Mouse (Mus musculus) gonadal fat pad, adult 2 months (tissue): ENCODE results near the gene Gm49450. TPM values are rescaled to one million over a fixed set of nuclear protein-coding genes. Genes with fewer than 3 reads are reported as not detected.
"Not testable (repeated sequence)": the region's sequence is repeated elsewhere in the genome, so short reads cannot be mapped to it uniquely, and the experiment has no call there.

Experiments used
- DNase-seq: peaks from one replicate; pipeline ENCODE4 v3.0.0-alpha.2; 2012; ENCODE audit warnings: low read depth
- polyA plus RNA-seq: library from polyadenylated mRNA; depleted of rRNA; stranded (reverse); fragments of >200 nt; gene quantifications from 2 replicates; pipeline ENCODE4 v1.2.3, GENCODE M21; 2012

Gene Gm49450
- polyA plus RNA-seq, 1 experiment, result 151 TPM

DNA sequence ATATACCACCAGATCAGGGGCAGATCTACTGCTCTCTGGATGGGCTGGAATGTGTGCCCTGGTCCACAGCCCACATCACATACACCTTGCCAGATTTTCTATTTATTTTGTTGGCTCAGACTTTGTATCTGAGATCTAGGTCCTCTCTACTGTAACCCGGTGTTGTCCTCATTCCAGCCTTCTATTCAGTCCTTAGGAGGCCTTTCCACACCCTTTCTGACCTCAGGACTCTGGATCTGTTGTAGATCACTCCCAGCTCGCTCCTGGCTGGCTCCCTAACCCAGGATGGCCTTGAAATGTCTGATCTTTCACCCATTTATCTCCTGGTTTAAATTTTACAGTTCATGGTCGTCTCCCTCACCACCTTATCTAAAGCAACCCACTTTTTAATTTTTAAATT is 28.7 kb downstream of the Gm49450 start:
- DNase-seq, result no peak

DNA sequence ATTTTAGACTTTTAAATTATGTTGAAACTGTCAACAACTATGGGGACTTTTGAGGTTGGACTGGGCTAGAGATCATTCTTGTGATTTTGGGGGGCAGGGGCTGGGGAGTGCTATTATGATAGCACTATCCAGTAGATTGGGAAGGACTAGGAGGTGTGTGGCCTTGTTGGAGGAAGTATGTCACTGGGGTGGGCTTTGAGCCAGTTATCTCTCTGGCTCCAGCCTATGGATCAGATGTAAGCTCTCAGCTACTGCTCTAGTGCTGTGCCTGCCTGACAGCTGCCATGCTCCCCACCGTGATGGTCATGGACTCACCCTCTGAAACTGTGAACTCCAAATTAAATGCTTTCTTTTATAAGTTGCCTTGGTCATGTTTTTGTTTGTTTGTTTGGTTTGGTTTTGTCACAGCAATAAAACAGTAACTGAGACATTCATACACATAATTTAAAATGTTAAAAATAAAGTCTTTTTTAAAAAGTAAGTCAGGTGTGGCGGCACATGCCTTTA is 30.3 kb downstream of the Gm49450 start:
- DNase-seq, result no peak

DNA sequence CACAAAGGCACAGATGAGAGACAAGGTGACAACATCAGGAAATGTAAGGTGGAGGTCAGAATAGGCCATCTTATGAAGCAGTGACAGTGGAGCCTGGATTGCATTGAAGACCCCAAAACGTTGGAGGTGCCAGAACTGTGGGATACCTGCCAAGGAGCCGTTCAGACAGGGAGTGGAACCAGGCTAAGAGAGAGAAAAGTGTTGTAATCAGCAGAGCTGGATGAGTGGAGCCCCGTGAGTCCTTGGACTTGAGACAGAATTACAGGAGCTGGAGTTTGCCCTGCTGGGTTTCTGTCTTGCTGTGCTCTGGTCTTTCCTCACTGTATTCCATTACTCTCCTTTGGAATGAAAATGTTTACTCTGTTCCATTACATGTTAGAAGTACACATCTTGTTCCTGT is 30.8 kb downstream of the Gm49450 start:
- no peak for DNase-seq

DNA sequence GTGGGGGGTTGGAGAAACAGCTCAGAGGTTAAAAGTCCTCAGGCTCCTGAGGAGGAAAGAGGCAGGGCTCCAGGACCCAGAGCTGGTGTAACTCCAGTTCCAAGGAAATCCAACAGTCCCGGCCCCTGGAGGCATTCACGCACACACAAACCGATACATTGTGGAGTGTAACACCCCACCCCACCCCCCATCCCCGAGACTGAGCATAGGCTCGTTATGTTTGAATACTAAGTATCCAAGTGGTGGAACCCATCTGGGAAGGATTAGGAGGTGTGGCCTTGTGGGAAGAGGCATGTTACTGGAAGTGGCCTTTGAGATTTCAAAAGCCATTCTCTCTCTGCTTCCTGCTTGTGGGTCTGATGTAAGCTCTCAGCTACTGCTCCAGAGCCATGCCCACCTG is 31.8 kb downstream of the Gm49450 start:
- DNase-seq, result no peak

DNA sequence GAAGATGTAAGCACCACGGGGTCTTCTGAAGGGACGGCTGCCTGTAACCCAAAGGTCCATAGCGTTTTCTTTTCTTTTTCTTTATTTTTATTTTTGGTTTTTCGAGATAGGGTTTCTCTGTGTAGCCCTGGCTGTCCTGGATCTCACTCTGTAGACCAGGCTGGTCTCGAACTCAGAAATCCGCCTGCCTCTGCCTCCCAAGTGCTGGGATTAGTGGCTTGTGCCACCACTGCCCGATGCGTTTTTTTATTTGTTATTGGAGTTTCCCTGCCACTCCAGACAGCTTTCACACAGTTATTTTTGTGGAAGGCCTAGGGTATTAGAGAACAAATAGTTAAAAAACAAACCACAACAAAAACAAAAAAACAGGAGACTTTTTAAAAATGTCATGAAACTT is 34.9 kb downstream of the Gm49450 start:
- not testable (repeated sequence) for DNase-seq

DNA sequence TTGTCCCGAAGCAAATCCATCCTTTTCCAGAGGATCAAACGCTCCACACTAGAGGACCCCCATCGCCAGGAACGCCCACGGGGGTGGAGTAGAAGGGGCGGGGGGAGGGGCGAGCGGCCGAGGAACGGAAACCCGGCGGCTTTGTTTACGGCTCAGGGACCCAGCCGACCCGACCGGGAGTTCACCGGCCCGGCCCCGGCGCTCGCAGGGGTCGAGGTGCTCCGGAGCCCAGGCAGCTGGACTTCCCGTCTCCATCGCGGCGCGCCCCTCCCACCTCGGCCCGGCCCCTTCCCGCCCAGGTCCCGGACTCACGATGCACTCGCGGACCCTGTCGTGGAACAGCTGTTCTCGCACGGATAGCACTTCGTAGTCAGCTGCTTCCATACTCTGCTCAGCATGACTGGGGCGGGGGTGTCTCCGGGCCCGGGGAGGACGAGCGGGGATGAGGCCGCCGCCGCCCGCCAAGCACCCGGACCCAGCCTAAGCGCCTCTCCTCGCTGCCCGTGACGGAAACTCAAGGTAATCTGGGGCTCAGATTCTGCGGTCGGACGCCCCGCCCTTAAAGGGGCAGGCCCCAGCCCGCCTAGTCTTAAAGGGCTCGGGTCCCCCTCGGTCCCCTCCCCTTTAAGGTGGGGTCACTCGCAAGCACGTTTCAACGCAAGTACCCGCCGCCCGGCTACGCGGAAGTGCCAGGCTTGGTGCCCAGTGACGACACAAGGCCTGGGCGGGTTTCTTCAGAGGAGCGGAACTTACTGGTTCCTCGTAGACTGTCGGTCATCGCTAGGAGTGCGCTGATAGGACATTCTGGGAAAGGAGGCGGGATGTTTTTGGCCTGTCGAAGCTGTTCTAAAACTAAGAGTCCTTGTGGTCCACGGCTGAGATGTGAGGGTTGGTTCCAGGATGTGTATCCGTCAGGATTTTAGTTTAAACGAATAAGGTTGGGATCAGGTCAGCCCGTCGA is 35.5 kb downstream of the Gm49450 start, which contains the start of gene Lmbr1l:
Gene Lmbr1l (minus strand): TSS at position 694 of the 961 bp plus-strand sequence.
- peak; percentile 97 for DNase-seq

DNA sequence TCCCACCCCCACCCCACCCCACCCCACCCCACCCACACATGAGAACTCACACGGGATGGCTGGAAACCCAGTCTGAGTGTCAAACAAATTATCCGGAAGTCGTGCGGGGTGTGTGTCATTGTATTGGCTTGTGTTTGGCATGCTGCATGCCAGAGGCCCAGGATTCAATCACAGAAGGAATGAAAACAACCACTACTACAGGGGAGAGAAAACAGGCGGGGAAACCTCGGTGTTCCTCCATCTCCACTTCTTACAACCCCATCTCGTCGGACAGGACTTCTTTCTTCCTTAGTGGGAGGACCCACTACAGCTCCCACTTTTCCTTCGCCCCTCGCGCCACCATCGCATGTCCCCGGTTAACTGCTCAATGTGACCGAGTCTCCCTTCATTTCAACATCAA is 36.3 kb downstream of the Gm49450 start:
- no peak for DNase-seq

DNA sequence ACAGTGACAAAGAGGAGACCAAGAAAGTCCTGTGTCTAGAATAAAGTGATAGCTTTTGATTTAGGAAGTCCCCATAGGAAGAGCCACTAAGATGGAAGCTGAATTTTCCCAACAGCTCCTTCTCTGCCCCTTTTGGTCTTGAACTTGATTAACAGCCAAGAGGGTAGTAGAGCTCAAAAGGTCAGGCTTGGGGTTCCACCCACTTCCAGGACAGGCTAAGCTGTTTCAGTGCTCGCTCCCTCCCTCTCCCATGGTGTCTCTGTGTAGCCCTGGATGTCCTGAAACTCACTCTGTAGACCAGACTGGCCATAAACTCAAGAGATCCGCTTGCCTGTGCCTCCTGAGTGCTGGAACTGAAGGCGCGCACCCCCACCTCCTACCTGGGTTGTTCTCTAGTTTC is 37.3 kb downstream of the Gm49450 start:
- no peak for DNase-seq

DNA sequence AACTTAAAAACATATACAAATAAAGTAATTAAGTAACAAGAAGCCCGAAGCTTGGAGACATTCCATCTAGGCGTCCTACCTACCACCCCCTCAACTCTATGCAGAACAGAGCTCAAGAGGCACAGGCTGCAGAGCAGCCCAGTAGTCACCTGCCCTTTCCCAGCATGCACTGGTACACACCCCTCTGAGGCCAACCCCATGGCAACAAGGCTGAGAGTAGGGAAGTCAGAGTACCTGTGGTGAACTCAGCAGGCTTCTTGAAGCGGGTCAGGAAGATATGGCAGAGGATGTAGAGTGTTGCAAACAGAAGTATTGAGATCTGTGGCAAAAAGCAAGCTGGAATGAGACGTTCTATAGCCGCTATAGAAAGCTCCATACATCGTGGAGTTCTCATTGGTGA is 38.4 kb downstream of the Gm49450 start:
- no peak for DNase-seq

DNA sequence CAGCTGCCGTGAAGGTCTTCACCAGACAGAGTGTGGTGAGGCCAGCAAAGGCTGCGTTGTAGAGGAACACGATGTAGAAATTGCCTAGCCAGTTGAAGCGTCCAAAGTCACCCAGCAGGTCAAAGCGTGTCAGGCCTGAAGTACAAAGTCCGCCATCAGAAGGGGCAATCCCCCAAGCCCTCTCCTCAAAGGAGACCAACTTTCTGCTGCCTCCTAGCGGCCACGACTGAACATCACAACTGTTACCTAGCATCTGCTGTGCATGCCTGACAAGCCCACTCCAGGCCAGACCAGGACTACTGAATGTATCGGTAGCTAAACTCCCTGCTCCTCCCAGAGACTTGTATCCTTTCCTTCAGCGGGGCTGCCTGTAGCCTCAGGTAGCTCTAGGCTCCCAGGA is 48.7 kb downstream of the Gm49450 start:
- no peak for DNase-seq

DNA sequence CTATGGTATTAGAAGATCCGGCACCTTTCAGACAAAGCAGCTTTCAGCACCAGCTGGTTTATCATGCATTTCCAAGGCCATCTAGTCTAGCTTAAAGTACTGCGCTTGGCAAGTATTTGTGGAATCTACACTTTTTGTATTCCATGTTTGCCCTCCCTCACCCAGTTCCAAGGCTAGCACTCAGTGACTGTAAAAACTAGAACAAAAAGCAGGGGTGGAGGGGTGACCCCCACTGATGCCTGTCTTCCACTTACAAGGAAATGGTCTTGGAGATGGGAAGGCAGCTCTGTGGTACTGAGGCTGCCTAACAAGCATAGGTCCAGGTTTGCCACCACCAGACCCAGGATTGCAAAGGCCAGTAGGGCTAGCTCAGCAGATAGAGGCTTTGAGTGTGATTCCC is 50.8 kb downstream of the Gm49450 start:
- DNase-seq, result no peak

DNA sequence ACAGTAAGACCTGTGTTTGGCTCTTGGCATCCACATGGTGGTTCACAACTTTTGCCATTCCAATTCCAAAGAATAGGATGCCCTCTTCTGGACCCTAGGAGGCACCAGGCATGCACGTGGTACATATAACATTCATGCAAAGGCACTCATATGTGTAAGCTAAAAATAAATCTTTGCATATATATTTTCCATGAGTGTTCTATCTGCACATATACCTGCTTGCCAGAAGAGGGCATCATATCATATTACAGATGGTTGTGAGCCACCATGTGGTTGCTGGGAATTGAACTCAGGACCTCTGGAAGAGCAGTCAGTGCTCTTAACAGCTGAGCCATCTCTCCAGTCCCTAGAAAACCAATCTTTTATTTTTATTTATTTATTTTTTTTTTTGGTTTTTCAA is 51.8 kb downstream of the Gm49450 start:
- no peak for DNase-seq

DNA sequence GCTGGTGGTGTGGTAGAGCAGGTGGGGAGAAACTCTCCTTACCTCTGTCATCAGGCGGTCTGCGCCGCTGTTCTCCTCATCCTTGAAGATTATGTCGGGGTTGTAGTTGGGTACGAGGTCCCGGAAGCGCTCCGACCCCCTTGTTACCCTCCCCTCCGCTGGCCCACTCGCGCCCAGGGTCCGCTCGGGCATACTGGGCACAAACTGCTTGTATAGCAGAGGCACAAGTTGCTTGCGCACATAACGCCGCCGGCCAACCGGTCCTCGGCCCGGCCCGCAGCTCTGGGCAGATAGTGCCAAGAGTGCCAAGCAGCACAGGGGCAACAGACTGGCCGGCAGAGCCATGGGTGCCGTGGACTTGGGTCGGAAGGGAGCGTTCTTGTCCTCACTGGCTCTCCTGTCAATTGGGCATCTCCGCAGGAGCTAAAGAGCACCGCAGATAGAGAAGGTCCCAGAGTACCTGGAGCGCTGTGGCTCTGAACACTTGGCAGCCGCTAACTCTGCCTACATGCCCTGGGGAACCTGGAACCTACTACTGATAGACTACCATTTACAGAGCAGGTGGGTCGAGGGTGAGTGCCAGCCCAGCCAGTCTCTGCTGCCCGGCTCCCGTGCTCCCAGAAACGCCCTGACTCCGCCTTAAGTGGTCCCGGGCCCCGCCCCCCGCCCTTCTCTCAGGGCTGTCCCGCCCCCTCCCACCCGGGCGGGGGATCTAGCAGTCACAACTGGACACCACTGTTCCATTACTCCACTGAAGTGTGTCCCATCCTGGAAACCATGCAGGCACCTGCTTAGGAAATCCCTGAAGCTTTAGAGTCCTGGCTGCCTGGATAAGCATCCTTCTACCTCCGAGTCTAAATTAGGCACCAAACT is 55.2 kb downstream of the Gm49450 start, which contains the start of gene Dhh:
Gene Dhh (minus strand): TSS at position 613 of the 873 bp plus-strand sequence.
- DNase-seq, result no peak

DNA sequence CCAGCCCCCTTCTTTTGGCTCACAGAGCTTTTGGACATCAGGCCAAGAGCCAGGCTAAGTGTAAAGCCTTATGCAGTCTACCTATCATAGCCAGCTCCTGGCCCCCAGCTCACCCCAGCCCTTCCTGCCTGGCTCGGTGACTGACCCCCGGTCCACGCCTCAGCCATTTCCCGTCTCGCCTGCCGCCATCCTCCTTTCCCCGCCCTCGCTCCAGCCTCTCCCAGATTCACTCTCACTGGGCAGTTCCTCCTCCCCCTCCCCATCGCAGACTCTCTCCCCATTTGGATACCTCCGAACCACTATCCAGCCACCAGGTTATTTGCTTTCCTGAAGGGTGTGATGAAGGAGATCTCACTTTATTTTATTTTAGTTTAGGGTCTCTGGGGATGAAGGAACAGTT is 55.9 kb downstream of the Gm49450 start:
- no peak for DNase-seq

DNA sequence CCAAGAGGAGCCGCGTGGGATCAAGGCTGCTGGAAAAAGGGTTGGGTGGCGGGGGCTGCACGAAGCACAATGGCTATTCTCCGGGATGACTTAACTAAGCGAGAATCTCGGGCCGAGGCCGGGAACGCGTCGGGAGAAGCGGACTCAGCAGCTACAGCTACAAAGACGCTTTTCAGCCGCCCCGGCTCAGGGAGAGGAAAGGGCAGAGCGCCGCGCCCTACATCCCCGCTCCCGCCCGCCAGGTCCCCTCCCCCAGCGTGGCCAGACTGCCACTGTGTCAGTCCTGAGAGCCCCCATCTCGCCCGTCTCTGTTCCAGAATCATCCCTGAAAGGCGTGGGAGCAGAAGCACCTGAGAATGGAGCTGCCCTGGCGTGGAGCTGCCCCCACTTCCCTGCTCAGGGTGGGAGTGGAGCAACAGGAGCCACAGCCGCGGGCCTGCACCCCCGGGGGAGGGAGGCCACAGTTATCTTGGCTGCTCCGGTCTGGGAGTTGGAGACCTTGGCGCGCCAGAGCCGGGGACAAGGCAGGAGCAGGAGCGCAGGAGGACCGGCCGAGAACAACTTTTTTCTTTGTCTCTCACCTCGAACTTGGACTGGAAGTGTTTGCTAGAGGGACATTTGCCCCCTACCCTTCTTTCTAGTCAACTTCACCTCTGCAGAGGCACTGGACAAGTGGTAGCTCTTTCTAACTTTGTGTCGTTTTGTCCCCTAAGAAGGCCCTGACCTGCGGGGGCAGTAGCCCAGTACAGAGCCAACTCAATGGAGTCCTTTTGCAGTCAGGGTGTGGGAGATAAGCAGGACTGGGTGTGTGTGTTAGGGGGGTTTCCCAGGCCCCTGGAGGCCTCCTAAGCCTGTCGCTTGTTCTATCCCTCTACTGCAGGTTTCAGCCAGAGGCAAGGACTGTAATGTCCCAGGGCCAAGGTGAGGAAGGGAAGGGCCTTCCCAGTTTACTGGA is 57.4 kb downstream of the Gm49450 start:
- no peak for DNase-seq

DNA sequence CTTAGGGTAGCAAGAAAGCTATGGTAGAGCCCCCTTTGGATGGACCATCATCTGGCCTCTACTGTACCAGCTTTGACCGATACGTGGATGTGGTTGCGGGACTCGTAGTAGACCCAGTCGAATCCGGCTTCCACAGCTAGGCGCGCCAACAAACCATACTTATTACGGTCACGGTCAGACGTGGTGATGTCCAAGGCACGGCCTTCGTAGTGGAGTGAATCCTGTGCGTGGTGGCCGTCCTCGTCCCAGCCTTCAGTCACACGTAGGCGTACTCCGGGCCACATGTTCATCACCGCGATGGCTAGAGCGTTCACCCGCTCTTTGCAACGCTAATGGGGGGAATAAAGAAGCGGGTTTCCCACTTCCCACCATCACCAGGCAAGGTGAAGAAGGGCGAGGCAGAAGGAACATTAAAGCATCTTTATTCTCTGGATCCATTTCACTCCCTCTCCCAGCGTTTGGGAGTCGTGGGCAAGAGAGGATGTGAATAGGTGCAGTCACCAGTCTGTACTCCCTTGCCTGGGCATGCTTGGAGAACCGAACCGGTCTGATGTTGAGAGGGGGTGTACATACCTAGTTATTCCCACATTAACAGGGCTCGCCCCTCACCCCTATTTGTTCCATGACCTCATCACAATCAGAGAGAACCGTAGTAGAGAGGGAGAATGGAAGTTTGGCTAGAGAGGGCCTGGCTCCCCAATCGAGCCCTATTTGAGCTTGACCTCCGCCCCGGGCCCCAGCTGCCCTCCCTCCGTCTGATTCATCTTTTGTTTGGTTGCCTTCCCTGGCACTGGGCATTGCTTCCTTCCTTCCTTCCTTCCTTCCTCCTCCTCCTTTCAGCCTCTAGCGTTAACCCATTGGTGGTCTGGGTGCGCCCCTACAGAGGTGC is 58.4 kb downstream of the Gm49450 start:
- no peak for DNase-seq

DNA sequence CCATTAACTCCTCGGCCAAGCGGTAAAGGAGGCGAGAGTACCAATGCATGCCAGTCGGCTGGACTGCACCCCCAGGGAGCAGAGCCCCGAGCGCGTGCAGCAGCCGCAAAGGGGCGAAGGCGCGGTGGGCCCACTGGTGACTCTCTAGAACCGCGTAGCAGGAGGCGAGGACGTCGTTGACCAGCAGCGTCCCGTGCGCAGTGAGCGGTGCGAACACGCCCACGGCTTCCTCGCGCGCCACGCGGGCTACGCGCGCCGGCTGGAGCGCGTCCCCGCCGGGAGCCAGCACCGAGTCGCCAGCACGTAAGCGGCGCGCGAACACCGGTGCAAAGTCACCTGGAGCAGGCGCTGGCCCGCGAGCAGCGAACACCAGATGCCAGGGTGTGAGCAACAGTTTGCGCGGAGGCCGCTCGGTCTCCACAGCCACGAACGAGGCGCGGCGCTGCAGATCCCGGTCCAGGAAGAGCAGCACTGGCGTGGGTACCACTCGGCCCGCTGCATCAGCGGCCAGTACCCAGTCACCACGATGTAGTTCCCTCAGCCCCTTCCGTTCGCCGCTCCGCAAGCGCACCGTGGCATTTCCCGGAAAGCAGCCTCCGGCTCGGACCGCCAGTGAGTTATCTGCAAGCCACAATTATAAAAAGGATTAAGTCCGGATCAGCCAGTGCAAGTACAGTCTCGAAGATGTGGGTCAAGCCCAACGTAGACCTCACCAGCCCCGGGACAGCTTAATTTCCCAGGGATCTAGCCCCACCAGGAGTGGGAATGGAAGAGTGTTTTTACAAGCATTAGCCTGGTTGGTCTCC is 59.2 kb downstream of the Gm49450 start, which contains the start of gene Rhebl1:
Gene Rhebl1 (minus strand): TSS at position 601 of the 806 bp plus-strand sequence.
- DNase-seq, result no peak

DNA sequence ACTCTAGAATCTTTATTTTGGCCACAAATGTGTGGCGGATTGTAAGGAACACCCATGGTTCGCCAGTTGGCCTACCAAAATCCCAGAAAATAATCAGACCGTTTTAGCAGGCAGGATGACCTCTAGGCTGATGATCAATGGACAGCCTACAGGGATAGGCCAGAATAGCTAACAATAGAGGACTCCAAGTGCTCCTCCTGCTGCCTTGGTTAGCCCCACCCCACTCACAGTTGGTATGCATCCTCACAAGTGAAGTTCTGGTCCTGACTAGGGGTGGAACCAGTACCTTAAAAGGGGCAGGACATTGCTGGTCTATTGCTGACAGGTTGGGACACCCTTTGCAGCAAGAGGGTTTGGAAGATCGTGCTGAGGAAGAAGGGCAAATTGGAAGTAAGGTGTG is 60.3 kb downstream of the Gm49450 start:
- DNase-seq, result no peak
